Mouse (Mus musculus) G1E (cell line): Measurements from ENCODE around the gene Cdkal1. TPM values are rescaled to one million over a fixed set of nuclear protein-coding genes. Genes with fewer than 3 reads are reported as not detected.

ENCODE experiments used
- ATAC-seq: 2 replicates; pipeline ENCODE4 v1.8.0; 2016; ENCODE audit warnings: mild to moderate bottlenecking; ENCODE audit not compliant: insufficient number of reproducible peaks, poor library complexity, low FRiP score, severe bottlenecking; ENCODE audit errors: extremely low read depth
- DNase-seq: peaks from one replicate; pipeline ENCODE4 v3.0.0; 2012; ENCODE audit warnings: low spot score
- H3K27me3 ChIP-seq: 2 replicates; pipeline ENCODE4 v1.6.1; 2012; ENCODE audit warnings: mild to moderate bottlenecking, low read length, inconsistent platforms; ENCODE audit not compliant: insufficient read depth
- H3K36me3 ChIP-seq: replicated peaks from 2 replicates; pipeline ENCODE3; 2012; ENCODE audit warnings: mild to moderate bottlenecking, inconsistent platforms
- H3K4me1 ChIP-seq: 2 replicates; pipeline ENCODE4 v1.6.1; 2012; ENCODE audit warnings: low read depth, low read length, inconsistent platforms, mixed read lengths; ENCODE audit not compliant: insufficient read depth
- H3K4me3 ChIP-seq: 2 replicates; pipeline ENCODE4 v1.5.1; 2012; ENCODE audit warnings: low read depth, mild to moderate bottlenecking, inconsistent platforms, low read length, moderate library complexity, mixed read lengths
- H3K9me3 ChIP-seq: replicated peaks from 2 replicates; pipeline ENCODE4 v1.6.1; 2012; ENCODE audit warnings: inconsistent platforms
- CTCF ChIP-seq: IDR thresholded peaks from 2 replicates; pipeline ENCODE4 v1.5.1; 2012; ENCODE audit warnings: low read depth, low read length, inconsistent platforms, mixed read lengths
- GATA1 ChIP-seq: IDR thresholded peaks from 2 replicates; pipeline ENCODE4 v1.6.1; 2012; ENCODE audit warnings: borderline replicate concordance, low read length, inconsistent platforms, mixed read lengths
- GATA2 ChIP-seq: IDR thresholded peaks from 2 replicates; pipeline ENCODE4 v1.6.1; 2012; ENCODE audit warnings: low read depth, low read length, inconsistent platforms, borderline replicate concordance
- POLR2AphosphoS5 ChIP-seq: IDR thresholded peaks from 2 replicates; pipeline ENCODE4 v1.6.1; 2012; ENCODE audit warnings: low read depth, low read length, inconsistent platforms; ENCODE audit not compliant: insufficient replicate concordance
- TAL1 ChIP-seq: conservative IDR thresholded peaks from 2 replicates; pipeline ENCODE4 v1.6.1; 2012; ENCODE audit warnings: low read depth, low read length, inconsistent platforms, mixed read lengths
- polyA plus RNA-seq: library from polyadenylated mRNA; stranded (reverse); fragments of >175 nt; gene quantifications from 2 replicates; pipeline ENCODE4 v1.2.3, GENCODE M21; 2012
- total RNA-seq, 2 experiments: library from RNA; stranded (forward) in 1 of 2; stranded (reverse) in 1 of 2; fragments of 200-1000 nt in 1 of 2; fragments of >200 nt in 1 of 2; fragmentation: Nextera tagmentation in 1 of 2; gene quantifications; 2 replicates each; pipeline ENCODE4 v1.2.3; 2014 to 2017

The Cdkal1 gene
- total and polyA plus RNA-seq, 3 experiments, result 0.98 to 53.9 (median 35.6) TPM

DNA sequence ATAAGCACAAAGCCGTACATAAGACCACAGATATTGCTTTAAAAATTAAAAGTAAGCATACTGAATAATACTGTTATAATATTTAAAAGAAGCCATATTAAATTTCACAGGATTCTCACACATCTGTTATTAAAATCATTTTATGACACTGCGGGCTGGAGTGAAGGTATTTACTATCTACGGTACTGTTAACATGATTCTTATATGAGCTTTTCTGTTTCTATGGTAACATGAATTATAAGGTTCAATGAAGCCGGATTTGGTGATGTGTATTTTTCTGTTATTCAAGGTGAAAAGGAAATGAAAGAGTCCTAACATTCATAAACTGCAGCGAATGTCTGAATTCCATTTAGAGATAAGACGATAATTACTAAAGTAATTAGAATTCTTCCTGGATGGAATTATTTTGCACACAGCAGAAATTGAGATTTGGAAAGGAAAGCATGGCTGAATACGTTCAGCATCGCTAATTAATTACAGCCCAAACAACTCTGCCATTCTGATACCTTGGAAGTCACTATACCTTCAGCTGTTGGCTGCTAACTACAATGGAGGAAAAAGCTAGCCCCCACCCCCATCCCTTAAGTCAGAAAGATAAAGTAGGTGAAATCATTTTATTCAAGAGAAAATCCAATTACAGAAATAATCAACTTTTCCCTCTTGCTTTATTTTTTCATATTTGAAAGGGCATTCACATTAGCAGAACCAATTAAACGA, 373.2 kb downstream of the Cdkal1 start:
- no peak for DNase-seq

GRCm38 (mm10) chr13:29476421-29476820, 379.1 kb downstream of the Cdkal1 start:
- no peaks in the 10 kb centered on the region for H3K4me1 ChIP-seq
- no peak overlapping the region for H3K4me3 ChIP-seq
- TF ChIP-seq CTCF, result no peak
- TF ChIP-seq GATA2, result no peak
- no peak for TF ChIP-seq TAL1
- TF ChIP-seq GATA1, result no peak
- TF ChIP-seq POLR2AphosphoS5, result no peak
- H3K9me3 ChIP-seq, result no peaks in the 10 kb centered on the region
- peaks cover 9% of the 10 kb centered on the region for H3K36me3 ChIP-seq
- ATAC-seq (no peak), DNase-seq (no peak)
- H3K27me3 ChIP-seq, result no peaks in the 10 kb centered on the region

More for the DNA sequence above, 373.2 kb downstream of the Cdkal1 start:
- TF ChIP-seq POLR2AphosphoS5, result no peak
- TF ChIP-seq CTCF, result no peak
- no peak for TF ChIP-seq GATA2
- TF ChIP-seq TAL1, result no peak
- no peak for TF ChIP-seq GATA1
- Histone ChIP-seq H3K4me3 (no peak overlapping the region), H3K9me3 (no peaks in the 10 kb centered on the region), H3K36me3 (no peaks in the 10 kb centered on the region), H3K4me1 (no peaks in the 10 kb centered on the region), H3K27me3 (no peaks in the 10 kb centered on the region)
- no peak for ATAC-seq

DNA sequence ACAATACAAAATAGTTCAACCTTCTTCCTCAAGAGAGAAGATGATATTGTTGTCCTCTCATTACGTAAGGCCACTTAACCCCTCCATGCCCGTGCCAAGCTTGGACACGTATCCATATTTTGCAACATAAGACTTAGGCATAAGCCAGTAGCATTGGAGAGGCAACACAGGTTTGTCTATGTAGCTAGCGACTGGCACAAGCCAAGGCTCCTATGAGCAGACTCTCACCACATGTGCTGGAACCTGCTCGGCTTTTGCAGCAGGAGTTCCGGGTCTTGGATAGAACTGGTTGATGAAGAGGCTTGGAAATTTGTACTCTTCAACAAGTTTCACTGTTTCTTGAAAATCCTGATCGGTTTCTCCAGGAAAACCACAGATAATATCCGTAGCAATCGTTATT, 381.2 kb downstream of the Cdkal1 start:
- no peaks in the 10 kb centered on the region for H3K9me3 ChIP-seq
- no peak for ATAC-seq
- no peaks in the 10 kb centered on the region for H3K4me1 ChIP-seq
- TF ChIP-seq TAL1 (no peak), CTCF (no peak), GATA2 (no peak), GATA1 (no peak), POLR2AphosphoS5 (no peak)
- H3K4me3 ChIP-seq, result no peak overlapping the region
- no peak for DNase-seq
- peaks cover 9% of the 10 kb centered on the region for H3K36me3 ChIP-seq
- H3K27me3 ChIP-seq, result no peaks in the 10 kb centered on the region

GRCm38 (mm10) chr13:29473779-29474178, 381.7 kb downstream of the Cdkal1 start:
- TF ChIP-seq TAL1 (no peak), GATA1 (no peak)

DNA sequence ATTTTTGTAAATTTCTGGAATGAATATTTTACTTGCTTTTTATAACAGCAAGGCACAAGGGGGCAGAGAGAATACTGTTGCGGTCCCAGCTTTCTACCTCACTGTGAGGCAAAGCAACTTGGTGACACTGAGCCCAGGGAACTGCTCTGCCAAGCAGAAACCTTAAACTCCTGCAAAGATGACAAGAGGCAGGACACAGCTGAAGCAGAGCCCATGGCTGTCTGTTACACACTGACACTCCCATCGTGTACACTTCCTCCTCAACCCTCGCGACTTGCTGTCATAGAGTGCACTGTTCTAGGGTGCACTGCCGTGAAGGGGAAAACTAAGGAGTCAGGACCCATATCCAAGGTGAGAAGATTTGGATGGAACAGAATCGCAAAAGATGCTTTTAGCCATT, 393.2 kb downstream of the Cdkal1 start:
- TF ChIP-seq POLR2AphosphoS5 (no peak), GATA1 (no peak), TAL1 (no peak), GATA2 (no peak), CTCF (no peak)
- no peak for ATAC-seq
- Histone ChIP-seq H3K9me3 (no peaks in the 10 kb centered on the region), H3K4me1 (no peaks in the 10 kb centered on the region), H3K36me3 (peaks cover 3% of the 10 kb centered on the region), H3K27me3 (no peaks in the 10 kb centered on the region), H3K4me3 (no peak overlapping the region)
- DNase-seq, result no peak

More at GRCm38 (mm10) chr13:29473779-29474178, 381.7 kb downstream of the Cdkal1 start:
- DNase-seq (no peak), ATAC-seq (no peak)
- Histone ChIP-seq H3K36me3 (peaks cover 9% of the 10 kb centered on the region), H3K4me3 (no peak overlapping the region), H3K4me1 (no peaks in the 10 kb centered on the region), H3K9me3 (no peaks in the 10 kb centered on the region), H3K27me3 (no peaks in the 10 kb centered on the region)

- TF ChIP-seq CTCF (no peak), GATA2 (no peak), GATA1 (no peak), POLR2AphosphoS5 (no peak)
- Histone ChIP-seq H3K4me1 (no peaks in the 10 kb centered on the region), H3K4me3 (no peak overlapping the region), H3K27me3 (no peaks in the 10 kb centered on the region), H3K36me3 (no peaks in the 10 kb centered on the region), H3K9me3 (no peaks in the 10 kb centered on the region)
- DNase-seq (no peak), ATAC-seq (no peak)
Measured at GRCm38 (mm10) chr13:29460741-29461140, 394.7 kb downstream of the Cdkal1 start.
